Mouse (Mus musculus): ENCODE data around the gene Col6a6.

Gene Col6a6

DNA sequence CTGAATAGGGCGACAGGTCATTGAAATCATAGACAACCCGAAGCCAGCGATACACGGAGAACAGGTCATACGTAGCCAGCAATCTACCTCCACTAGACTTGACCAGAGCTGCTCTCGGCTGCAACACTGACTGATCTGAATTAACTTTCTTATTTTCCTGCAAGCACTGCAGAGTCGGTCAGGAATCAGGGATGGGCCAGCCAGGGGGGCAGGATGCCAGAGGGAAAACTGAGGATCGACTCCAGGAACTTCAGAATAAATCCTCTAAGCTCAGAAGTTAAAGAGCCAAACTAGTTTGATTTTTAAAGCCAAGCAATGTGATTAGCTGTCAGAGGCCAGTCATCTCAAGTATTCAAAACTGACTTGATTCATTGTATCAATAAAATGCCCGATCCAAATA, 88.5 kb downstream of the Col6a6 start:
- no peak for DNase-seq (ENCODE audit: low read depth in 2 of 2, low spot score in 2 of 2)

DNA sequence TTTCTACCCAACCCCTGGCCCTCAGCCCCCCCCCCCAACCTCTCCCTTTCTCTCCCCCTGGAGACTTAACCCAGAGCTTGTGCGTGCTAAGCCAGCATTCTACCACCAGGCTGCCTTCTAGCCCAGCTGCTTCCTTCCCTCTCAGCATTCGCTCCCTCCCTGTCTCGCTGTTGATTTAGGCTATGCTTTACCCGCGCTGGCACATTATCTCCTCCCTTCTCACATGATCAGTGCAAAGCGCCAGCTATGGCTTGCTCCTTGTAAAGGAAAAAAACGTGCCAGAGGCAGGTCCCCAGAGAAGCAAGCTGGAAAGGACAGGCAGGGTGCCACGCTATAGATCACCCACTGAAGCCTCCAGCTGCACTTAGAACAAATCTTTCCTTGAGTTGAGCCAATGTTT, 90.5 kb downstream of the Col6a6 start:
- no peak for DNase-seq (ENCODE audit: low read depth in 2 of 2, low spot score in 2 of 2)

DNA sequence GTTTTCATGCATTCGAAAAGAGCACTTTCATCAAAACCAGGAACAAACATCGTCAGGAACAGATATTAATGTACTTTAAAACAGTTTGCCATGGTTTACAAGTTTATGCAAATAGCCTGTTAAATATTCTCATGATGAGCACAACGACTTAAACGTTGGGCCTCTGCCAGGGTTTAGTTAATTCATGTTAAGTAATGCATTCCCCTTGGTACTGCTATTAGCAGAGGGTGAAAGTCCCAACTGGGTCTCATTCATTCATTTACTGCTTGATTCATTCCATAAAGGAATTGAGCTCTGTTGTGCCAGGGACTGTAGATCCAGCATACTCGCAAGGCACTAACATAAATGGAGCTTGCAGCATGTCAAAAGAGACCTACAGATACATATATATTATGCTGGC, 92.8 kb downstream of the Col6a6 start:
- DNase-seq (ENCODE audit: low read depth in 2 of 2, low spot score in 2 of 2): no peak

DNA sequence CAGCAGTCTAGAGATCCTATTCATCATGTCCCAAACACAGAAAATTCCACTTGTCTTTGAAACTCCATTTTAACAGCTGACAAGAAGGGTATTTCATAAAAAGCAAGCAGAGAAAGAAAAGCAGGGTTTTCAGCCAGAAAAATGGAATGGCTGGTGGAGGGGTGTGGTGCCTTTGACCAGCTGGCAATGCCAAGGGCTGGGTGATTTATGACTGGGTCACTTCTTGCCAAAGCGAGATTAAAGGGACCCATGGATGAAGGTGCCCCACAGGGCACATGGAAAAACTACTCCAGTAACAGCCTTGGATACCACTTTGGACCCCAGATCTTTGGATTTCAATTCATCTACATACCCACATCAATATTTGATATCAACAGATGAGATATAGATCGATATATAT, 93.3 kb downstream of the Col6a6 start:
- no peak for DNase-seq (ENCODE audit: low read depth in 2 of 2, low spot score in 2 of 2)

DNA sequence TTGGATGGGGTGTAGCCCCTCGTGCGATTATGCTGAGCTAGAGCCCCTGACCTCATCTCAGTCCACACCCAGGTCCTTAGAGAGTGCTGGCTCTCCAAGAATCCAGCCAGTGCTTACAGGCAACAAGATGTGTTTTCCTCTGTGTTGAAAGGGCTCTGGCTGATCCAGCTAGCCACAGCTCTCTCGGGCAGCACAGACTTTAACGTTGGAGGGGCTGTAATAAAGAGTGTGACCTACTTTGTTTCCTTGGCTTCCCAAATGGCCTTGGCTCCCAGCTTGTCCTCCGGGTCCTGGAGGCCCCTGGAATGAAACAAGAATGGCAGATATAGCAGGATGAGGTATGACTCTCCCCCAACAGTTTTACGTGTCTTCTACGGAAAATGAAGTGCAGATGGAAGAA, 96.0 kb downstream of the Col6a6 start:
- no peak for DNase-seq (ENCODE audit: low read depth in 2 of 2, low spot score in 2 of 2)

DNA sequence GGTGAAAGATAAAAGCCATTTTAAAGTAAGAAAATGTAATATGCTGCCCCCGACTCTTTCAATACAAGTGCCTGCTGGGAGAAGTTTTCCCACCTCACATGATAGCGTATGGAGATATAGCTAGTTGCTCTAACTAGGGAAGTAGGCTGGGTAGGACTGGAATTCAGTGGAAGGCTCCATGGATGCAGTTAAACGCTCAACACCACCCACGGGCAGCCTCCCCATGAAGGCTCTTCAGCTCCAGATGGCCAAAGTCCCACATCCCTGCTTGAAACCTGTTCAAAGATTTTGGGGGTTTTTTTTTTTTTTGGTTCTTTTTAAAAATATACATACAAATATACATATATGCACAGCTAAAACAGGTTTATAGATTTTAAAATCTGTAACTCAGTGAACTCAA, 107.5 kb downstream of the Col6a6 start:
- no peak for DNase-seq (ENCODE audit: low read depth in 2 of 2, low spot score in 2 of 2)

DNA sequence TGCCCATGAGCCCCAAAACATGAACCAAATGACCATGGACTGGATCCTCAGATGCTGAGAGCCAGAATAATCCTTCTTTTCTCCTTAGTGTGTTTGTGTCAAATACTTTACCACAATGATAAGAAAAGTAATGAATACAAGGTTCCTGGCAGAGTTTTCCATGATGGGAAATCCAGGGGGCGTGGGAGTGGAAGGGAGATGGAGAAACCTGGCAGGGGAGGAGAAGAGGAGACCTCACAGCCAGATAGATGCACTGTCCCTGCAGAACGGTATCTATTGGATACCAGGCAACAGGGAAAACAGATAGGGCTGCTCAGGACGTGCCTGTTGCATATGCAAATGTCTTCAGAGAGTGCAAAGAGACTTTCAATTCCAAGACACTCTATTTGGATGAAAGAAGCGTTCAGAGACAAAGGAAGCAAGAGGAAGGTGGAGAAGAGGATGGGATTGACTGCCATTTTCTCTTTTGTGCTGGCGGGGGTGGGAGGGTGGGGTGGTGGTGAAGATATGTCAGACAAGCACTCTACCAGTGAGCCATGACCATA, 108.0 kb downstream of the Col6a6 start:
- no peak for DNase-seq (ENCODE audit: low read depth in 2 of 2, low spot score in 2 of 2)

DNA sequence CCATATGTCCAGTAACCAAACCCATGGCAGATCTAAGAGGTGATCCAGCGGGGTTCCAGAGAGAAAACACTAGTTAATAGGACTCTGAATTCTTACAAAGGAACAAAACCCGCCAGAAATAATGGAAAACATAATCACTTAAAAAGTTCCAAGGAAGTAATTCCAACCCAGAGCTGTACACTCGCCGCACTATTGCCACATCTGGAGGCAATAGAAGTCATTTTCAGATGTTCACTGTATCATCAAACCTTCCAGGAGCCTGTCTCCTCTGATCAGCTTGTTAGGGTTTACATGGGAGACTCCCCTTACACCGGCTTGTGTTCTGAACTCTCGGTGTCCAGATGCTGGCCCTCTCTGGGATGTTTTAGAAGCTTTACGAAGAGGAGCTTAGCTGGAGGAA, 108.6 kb downstream of the Col6a6 start:
- no peak for DNase-seq (ENCODE audit: low read depth in 2 of 2, low spot score in 2 of 2)

DNA sequence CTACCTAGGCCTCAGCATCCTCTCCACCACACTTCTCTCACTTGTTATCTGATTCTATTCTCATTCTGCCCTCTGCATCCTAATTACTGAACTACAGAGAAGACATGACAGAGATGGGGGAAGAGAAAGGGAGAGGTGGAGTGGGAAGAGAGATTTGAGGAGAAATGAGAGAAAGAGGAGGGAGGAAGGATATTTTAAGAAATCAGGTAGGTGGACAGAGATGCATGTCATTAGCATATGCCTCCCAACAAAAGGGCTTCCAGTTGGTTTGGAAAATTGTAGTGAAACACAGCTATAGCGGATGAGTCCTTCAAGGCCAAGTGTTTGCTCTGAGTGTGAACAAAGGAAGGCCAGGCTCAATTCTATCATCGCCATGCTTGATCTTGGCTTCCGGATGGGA, 115.9 kb downstream of the Col6a6 start:
- no peak for DNase-seq (ENCODE audit: low read depth in 2 of 2, low spot score in 2 of 2)

DNA sequence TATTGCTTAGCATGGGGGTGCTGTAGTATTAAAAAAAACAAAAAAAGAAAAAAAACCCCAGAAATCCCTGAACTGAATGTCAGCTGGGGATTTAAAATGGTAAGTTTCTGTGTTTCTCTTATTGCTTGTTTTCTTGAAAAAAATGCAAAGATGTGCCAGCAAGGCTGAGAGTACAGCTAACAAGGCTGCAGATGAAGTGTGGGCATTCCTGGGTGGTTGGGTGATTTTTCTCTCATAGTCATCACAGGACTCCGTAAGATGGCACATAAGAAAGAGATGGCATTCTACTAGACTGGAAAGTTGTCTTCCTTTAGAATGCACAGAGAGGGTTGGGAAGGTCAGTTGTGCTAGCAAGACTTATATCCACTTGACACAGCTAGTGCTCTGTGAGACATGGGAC, 122.9 kb downstream of the Col6a6 start:
- DNase-seq (ENCODE audit: low read depth in 2 of 2, low spot score in 2 of 2): no peak

DNA sequence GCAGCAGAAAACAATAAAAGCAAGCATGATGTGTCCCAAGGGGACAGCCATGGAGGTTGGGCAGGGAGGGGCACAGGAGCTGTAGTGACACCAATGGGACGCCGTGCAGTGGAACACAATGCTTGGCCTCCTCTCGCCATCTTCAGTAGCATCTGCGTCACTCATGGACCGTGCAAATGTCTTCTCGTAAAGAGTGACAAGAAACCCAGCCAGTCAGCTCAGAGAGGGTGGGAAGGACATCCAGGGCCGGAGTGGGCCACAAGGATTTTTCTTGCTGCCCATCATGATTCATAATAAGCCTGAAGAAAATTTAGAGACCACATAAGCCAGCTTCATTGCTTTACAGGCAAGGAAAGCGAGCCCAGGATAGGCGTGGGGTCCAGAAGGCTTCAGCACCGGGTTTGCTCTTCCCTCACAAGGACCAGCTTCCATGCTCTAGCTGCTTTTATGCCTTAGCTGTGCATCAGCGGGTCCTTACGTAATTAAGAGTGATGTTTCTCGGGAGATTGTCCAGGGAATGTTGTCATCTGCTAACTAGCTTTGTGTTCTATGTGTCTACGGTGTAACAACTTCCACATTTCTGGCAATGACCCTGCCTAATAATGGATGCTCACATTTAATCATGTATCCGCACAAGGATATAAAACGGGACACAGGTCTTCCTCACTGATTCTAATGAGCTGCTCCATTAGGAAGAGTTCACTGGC, 123.6 kb downstream of the Col6a6 start:
- DNase-seq (ENCODE audit: low read depth in 2 of 2, low spot score in 2 of 2): no peak

DNA sequence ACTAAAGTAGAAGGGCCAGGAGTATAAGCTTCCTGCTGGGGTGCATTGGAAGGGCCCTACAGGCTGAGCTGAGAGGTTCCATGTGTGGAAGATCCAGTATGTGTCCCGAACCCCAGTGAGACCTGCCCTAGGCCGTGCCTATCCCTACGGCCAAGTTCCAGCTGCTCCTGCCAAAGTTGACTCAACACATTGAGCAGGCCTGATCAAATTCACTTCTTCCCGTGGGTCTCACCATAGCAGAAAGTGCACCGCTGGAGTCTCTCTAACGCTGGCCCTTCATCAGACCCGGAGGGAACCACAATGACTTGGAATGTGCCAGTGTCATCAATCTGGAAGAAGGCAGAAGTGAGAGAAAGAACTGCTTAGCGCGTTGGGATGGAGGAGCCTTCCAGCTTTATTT, 126.0 kb downstream of the Col6a6 start:
- no peak for DNase-seq (ENCODE audit: low read depth in 2 of 2, low spot score in 2 of 2)

DNA sequence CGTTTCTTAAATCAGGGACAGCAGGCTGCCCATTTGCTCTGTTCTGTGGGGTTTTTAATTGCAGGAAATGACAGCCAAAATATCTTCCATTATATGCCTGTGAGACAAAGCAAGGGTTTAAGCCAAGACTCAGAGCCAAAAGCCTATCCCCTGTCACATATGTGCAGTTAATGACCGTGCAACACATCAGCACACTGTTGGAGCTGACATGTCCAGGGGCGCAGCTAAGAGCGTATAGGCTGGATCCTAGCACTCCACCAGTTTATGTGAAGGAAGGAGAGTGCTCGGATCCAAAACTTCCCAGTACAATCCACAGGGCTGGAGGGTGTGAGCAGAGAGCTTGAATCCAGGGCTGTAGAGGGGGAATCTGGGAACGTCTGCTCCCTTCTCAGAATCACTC, 127.3 kb downstream of the Col6a6 start:
- DNase-seq (ENCODE audit: low read depth in 2 of 2, low spot score in 2 of 2): no peak

DNA sequence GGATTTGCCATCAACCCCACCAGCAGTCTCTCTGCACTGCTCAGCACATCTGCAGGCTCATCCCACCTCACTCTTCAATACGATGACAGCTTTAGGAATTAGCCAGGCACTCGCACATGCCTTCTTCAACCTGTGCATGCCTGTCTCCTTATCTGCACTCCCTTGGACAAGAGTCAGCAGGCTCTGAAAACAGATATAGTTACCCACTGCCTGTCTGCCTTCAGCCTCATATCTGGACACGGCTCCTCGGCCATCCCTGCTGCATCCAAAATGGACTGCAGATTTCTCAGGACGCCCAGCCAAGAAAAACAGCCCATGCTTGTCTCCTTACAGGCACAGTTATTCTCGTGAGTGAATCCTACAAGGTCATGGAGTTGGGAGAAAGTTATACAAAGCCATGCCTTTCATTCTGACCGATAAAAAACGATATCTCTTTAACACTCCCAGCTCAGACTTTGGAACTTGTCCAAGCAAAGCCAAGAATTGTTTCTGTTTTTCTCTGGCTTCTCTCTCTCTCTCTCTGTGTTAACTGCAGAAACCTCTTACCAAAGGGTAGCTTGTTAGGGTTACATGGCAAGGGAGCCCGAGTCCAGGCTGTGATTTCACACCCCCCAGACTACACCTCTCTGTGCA, 130.1 kb downstream of the Col6a6 start:
- DNase-seq (ENCODE audit: low read depth in 2 of 2, low spot score in 2 of 2): no peak

DNA sequence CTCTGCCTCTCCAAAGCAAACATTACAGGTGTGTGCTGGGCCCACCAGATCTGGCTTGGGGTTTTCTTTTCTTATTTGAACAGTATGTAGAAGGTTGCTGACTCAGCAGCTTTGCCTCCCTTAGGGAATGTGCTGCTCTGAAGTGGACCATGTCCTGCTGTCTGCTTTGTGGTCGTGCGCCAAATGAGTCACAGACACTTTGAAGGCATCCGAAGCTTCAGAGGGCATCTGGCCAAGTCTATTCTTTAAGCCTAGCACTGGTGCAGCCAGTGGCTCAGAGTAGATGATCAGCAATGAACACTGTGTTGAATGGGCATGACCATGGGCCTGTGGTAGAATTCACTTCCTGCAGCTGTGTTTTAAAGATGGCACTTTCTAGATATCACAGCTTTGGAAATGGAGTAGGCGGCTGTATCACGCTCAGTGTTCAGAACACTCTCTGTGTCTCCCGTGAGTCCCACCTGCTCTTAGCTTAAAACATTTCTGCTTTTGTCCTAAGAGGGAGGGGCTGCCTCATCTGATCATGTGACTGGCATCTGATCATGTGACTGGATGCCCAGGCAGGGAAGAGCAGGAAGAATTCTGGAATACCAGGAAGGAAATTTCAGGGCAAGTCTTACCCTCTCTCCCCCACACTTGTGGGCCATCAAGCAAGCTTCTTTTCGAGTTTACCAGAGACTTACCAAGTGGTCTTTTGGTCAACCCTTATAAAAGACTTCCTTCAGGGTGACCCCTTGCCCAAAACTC, 131.0 kb downstream of the Col6a6 start:
- no peak for DNase-seq (ENCODE audit: low read depth in 2 of 2, low spot score in 2 of 2)

DNA sequence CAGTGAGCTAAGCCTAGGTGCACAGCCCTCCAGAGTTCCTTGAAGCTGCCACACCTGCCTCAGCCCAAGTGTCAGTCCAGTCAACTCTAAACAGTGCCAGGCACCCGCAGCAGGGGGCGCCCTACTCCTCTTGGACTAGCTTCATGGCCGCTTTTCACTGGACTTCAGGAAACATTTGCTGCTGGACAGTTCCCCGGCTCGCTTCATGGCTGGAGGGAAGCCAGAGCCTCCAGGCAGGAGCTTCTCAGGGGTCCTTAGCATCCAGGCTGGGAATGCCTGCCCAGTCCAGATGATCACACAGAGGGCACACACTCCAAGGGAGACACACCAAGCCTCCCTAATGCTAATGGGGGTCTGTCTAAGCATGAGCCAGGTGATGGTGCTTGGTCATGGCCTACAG, 134.1 kb downstream of the Col6a6 start:
- DNase-seq (ENCODE audit: low read depth in 2 of 2, low spot score in 2 of 2): peak in 1 of 2 experiments; percentile 8

DNA sequence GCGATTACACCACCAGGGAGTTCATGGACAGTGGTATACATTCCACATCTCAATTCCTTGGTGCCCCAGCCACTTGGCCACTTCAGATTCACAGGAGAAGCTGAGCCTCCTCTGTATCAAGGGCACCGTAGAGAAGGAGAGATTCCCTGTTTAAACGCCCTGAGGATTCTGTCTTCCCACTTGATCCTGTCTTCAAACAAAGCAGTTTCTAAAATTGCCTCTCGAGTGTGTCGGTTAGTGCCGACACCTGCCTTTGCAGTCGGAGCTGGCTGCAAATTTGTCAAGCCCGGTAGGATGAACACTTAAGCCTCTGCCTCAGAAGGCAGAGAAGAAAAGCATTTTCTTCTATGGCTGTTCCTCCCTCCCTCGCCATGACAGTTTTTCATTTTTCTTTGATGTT, 134.9 kb downstream of the Col6a6 start:
- no peak for DNase-seq (ENCODE audit: low read depth in 2 of 2, low spot score in 2 of 2)

DNA sequence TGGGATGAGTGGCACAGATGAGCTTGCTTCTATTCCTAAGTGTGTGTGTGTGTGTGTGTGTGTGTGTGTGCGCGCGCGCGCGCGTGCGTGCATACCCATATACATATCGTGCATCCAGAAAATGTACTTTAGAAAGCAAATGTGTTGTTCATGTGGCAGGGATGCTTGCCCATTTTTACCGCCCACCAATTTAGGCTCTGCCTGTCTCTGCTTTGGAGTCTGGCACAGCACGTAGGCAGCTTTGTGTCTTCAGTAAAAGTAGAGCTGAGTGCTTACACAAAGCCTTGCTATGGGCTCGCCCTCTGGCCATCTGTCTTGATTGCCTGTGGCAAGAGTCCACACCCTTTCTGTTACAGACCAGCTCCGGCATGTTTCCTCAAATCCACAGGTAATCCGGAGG, 135.5 kb downstream of the Col6a6 start:
- no peak for DNase-seq (ENCODE audit: low read depth in 2 of 2, low spot score in 2 of 2)

DNA sequence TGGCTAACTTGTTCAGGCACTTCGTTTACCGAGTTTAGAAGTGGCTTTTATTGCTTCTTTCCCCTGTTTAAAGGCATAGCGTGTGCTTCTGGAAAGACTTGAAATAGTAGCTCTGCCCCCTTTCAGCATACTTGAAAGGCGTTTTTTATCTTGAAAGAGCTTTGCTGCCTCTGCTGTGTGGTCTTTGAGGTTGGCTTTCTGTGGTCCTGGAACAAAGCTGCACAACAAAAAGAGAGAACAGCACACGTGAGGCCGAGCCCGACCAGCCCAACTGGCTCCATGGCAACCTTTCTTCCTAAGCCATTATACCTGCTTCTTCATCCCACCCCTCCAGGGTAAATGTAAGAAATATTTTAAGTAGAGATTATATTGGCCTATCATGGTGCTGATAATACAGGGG, 138.5 kb downstream of the Col6a6 start:
- DNase-seq (ENCODE audit: low read depth in 2 of 2, low spot score in 2 of 2): peak; percentile 23 to 37

DNA sequence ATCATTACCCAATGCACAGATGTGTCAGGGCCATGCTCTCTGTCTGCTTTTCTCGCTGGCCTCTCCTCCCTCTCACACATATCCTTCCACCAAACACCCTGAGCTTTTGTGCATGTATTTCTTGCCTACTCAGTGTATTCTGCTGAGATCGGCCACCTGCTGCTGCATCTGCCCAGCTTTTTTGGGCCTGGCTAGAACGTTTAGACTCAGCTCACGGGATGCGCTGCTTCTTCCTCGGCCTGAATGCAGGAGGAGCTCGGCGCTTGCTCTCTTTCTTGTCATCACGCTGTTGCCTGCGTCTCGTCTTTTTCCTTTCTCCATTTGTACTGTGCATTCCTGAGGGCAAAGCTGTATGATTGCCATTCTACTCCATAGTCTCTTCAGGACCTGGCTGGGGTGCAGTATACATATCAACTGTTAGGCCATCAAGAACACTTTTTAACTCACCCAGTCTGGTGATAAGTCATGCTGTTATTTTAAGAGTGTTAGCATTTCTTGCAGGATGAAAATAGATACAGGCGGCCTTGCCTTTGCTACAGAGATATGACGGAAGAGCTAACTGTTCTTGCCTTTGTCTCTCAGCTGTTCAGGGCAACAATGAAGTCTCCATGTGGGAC, 143.3 kb downstream of the Col6a6 start:
- DNase-seq (ENCODE audit: low read depth in 2 of 2, low spot score in 2 of 2): no peak

DNA sequence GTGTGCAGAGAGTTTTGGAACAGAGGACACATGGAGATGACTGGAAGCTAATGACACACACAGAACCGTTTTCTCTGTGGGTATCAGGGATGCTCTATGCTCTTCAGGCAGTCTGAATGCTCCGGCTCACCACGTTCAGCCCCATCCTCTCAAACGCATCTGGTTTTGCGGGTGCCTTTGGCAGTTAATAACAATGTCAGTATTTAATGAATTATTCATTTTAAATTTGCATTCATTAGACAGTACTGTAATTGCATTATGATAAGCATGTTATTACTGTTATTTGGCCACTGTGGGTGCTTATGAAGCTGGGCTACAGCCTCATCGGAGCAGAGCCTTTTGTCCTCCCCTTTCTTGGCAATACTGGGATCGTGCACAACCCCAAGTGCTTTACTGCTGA, 146.6 kb downstream of the Col6a6 start:
- no peak for DNase-seq (ENCODE audit: low read depth in 2 of 2, low spot score in 2 of 2)

DNA sequence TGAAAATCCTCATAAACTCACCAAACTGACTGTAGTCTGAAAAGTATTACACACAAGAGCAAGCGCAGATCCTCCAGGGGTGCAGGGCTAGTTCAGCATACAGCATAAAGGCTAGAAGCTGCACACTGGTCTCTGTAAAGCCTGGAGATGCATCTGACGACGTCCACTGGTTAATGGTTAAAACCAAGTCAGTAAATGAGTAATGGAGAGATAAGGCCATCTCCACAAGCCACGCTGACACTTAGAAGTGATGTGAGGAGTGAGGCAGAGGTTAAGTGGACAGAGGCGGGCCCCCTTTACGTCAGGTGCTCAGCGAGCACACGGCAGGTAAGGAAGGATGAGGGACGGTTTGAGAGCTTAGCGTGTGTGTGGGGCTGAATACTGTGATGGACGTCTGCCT, 152.0 kb downstream of the Col6a6 start:
- DNase-seq (ENCODE audit: low read depth in 2 of 2, low spot score in 2 of 2): no peak

Measured in CD8-positive naive resting alpha-beta T cell, adult 2 months (primary cell).